Comparison of ENCODE assay signal across 20 mouse cellular contexts in genomic region chr4:45911256-45911655, GRCm38 (mm10). TPM values are rescaled to one million over a fixed set of nuclear protein-coding genes. Genes with fewer than 3 reads are reported as not detected.
"Had no signal": no experiment of that assay in that cellular context is flagged by ENCODE, and none has a peak within 500 bp of the region (broad histone marks: within the 10 kb centered on the region; RNA-seq: fewer than 3 reads in every experiment).

No protein-coding gene starts in this region.

- H3K4me2 ChIP-seq: lung, embryonic 14.5 days; midbrain, embryonic 12.5 days; neural tube, embryonic 13.5 days; neural tube, embryonic 15.5 days had no signal

- H3K27ac ChIP-seq: midbrain, embryonic 10.5 days; midbrain, embryonic 12.5 days; neural tube, embryonic 13.5 days; neural tube, embryonic 15.5 days had no signal

- H3K9ac ChIP-seq: lung, embryonic 14.5 days; midbrain, embryonic 12.5 days; neural tube, embryonic 13.5 days; neural tube, embryonic 15.5 days had no signal

- H3K4me1 ChIP-seq: midbrain, embryonic 10.5 days; midbrain, embryonic 12.5 days; neural tube, embryonic 13.5 days; neural tube, embryonic 15.5 days had no signal

- H3K9me3 ChIP-seq: midbrain, embryonic 10.5 days; midbrain, embryonic 12.5 days; neural tube, embryonic 13.5 days; neural tube, embryonic 15.5 days had no signal

- H3K36me3 ChIP-seq: midbrain, embryonic 10.5 days; midbrain, embryonic 12.5 days; neural tube, embryonic 13.5 days; neural tube, embryonic 15.5 days had no signal

- DNase-seq: lung, adult 18-20 months; lung, embryonic 14.5 days; lung, postnatal 10 days; lung, postnatal 4 days; midbrain, embryonic 14.5 days; retina, postnatal 1 day; right cerebral cortex, adult 18-20 months; right cerebral cortex, postnatal 25 days; right cerebral cortex, postnatal 4 days; spleen, adult 18-20 months; thymus, adult 18-20 months; thymus, postnatal 14 days; thymus, postnatal 36 days had no signal

- H3K4me3 ChIP-seq: midbrain, embryonic 10.5 days; midbrain, embryonic 12.5 days; myocyte; neural tube, embryonic 13.5 days; neural tube, embryonic 15.5 days had no signal

- ATAC-seq: midbrain, embryonic 16.5 days had no signal

- H3K27me3 ChIP-seq: midbrain, embryonic 12.5 days; neural tube, embryonic 13.5 days; neural tube, embryonic 15.5 days had no signal

RNA-seq across cellular contexts. Expression of gene Ccdc180, which starts 21.2 kb away (rescaled TPM):
- polyA plus RNA-seq: midbrain, embryonic 12.5 days; myocyte; small intestine, adult 2 months had no signal
